Mouse (Mus musculus) subcutaneous adipose tissue, adult 2 months (tissue): ENCODE data around the gene Gm11554. TPM values are rescaled to one million over a fixed set of nuclear protein-coding genes. Genes with fewer than 3 reads are reported as not detected.

Experiments
- polyA plus RNA-seq: library from polyadenylated mRNA; depleted of rRNA; stranded (reverse); fragments of >200 nt; gene quantifications from 2 replicates; pipeline ENCODE4 v1.2.3, GENCODE M21; 2012; ENCODE audit warnings: low replicate concordance; rRNA removed

Gm11554 gene
- not detected in 2 replicates for polyA plus RNA-seq

GRCm38 (mm10) chr11:99804346-99804745, at the start of gene Gm11554:
Gm11554 (minus strand) TSS chr11:99804446.

GRCm38 (mm10) chr11:99851508-99851907, 47.3 kb upstream of the Gm11554 start, which contains the start of gene Krtap4-16:
Krtap4-16 (minus strand) TSS chr11:99851608.

GRCm38 (mm10) chr11:99837966-99838365, 33.7 kb upstream of the Gm11554 start, which contains the start of gene 2300003K06Rik:
2300003K06Rik (minus strand) TSS chr11:99838066.

GRCm38 (mm10) chr11:99815566-99815965, 11.3 kb upstream of the Gm11554 start, which contains the start of gene Gm11564:
Gm11564 (minus strand) TSS chr11:99815666.

GRCm38 (mm10) chr11:99809792-99810191, 5.5 kb upstream of the Gm11554 start, which contains the start of gene Krtap4-13:
Krtap4-13 (minus strand) TSS chr11:99809892.

DNA sequence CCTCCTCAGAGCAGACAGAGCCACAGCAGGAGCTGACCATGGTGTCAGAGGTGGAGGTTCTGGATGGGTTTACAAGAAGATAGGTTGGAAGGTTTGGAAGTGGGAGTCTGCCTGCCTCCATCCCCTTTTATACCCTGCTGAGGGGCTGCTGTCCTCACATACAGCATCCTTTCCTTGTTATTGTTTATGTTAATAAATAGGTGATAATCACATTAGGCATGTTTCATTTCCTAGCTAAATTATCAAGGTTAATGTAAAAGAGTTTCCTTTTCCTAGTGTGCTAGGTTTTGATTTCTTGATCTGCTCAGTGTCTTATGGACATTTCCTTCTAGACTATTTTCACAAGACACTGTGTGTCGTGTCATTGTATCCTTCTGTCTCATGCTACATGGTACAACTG, 5.4 kb downstream of the Gm11554 start, which contains the start of gene Gm11569:
TSS of gene Gm11569 (minus strand) at position 101 of the 400 bp plus-strand sequence.

DNA sequence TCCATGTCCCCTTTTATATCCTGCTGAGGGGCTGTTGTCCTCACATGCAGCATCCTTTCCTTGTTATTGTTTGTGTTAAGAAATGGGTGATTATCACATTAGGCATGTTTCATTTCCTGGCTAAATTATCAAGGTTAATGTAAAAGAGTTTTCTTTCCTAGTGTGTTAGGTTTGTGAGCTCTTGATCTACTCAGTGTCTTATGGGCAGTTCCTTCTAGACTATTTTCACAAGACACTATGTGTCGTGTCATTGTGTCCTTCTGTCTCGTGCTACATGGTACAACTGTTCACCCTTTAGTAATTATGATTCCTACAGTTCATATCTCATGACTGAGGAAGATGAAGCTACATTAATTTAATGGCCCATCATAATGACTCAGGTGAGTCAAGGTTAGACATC, 10.9 kb downstream of the Gm11554 start, which contains the start of gene Gm11596:
TSS of gene Gm11596 (minus strand) at position 101 of the 400 bp plus-strand sequence.

GRCm38 (mm10) chr11:99784900-99785299, 19.3 kb downstream of the Gm11554 start, which contains the start of gene Krtap4-9:
Krtap4-9 (plus strand) TSS chr11:99785200.

GRCm38 (mm10) chr11:99780604-99781003, 23.6 kb downstream of the Gm11554 start, which contains the start of gene Krtap4-8:
Krtap4-8 (minus strand) TSS chr11:99780704.

GRCm38 (mm10) chr11:99772813-99773212, 31.4 kb downstream of the Gm11554 start, which contains the start of gene Gm11595:
Gm11595 (minus strand) TSS chr11:99772913.

Other genes with a start within 250 kb of the Gm11554 start
- gene Krtap3-2, start 247.6 kb downstream of the Gm11554 start, polyA plus RNA-seq: not detected in 2 replicates
- not detected in 2 replicates for gene Gm11939, start 245.0 kb downstream of the Gm11554 start, polyA plus RNA-seq
- not detected in 2 replicates for gene Krtap3-1, start 237.8 kb downstream of the Gm11554 start, polyA plus RNA-seq
- not detected in 2 replicates for gene Krtap1-5, start 223.4 kb downstream of the Gm11554 start, polyA plus RNA-seq
- not detected in 2 replicates for gene Krtap1-4, start 220.8 kb downstream of the Gm11554 start, polyA plus RNA-seq
- gene Krtap1-3, start 213.1 kb downstream of the Gm11554 start, polyA plus RNA-seq: not detected in 2 replicates
- not detected in 2 replicates for gene Krtap9-3, start 206.3 kb downstream of the Gm11554 start, polyA plus RNA-seq
- not detected in 2 replicates for gene Gm11938, start 201.1 kb downstream of the Gm11554 start, polyA plus RNA-seq
- gene Gm11937, start 194.3 kb downstream of the Gm11554 start, polyA plus RNA-seq: not detected in 2 replicates
- not detected in 2 replicates for gene Krtap2-4, start 189.6 kb downstream of the Gm11554 start, polyA plus RNA-seq
- not detected in 2 replicates for gene Gm11562, start 184.0 kb downstream of the Gm11554 start, polyA plus RNA-seq
- gene Krtap4-1, start 176.2 kb downstream of the Gm11554 start, polyA plus RNA-seq: not detected in 2 replicates
- gene Krtap4-2, start 169.4 kb downstream of the Gm11554 start, polyA plus RNA-seq: not detected in 2 replicates
- not detected in 2 replicates for gene Krtap4-7, start 160.4 kb downstream of the Gm11554 start, polyA plus RNA-seq
- not detected in 2 replicates for gene Gm11555, start 154.2 kb downstream of the Gm11554 start, polyA plus RNA-seq
- not detected in 2 replicates for gene Gm11563, start 145.5 kb downstream of the Gm11554 start, polyA plus RNA-seq
- not detected in 2 replicates for gene Krtap4-6, start 138.5 kb downstream of the Gm11554 start, polyA plus RNA-seq
- not detected in 2 replicates for gene Gm14190, start 113.7 kb downstream of the Gm11554 start, polyA plus RNA-seq
- not detected in 2 replicates for gene Gm14180, start 70.2 kb downstream of the Gm11554 start, polyA plus RNA-seq
- gene Gm11595, start 31.5 kb downstream of the Gm11554 start, polyA plus RNA-seq: not detected in 2 replicates
- not detected in 2 replicates for gene Krtap4-8, start 23.7 kb downstream of the Gm11554 start, polyA plus RNA-seq
- gene Krtap4-9, start 19.2 kb downstream of the Gm11554 start, polyA plus RNA-seq: not detected in 2 replicates
- not detected in 2 replicates for gene Gm11596, start 11.0 kb downstream of the Gm11554 start, polyA plus RNA-seq
- not detected in 2 replicates for gene Gm11569, start 5.5 kb downstream of the Gm11554 start, polyA plus RNA-seq
- not detected in 2 replicates for gene Krtap4-13, start 5.4 kb upstream of the Gm11554 start, polyA plus RNA-seq
- not detected in 2 replicates for gene Gm11564, start 11.2 kb upstream of the Gm11554 start, polyA plus RNA-seq
- gene 2300003K06Rik, start 33.6 kb upstream of the Gm11554 start, polyA plus RNA-seq: not detected in 2 replicates
- gene Krtap4-16, start 47.2 kb upstream of the Gm11554 start, polyA plus RNA-seq: not detected in 2 replicates
- gene Gm11568, start 53.5 kb upstream of the Gm11554 start, polyA plus RNA-seq: not detected in 2 replicates
- gene Gm11559, start 60.0 kb upstream of the Gm11554 start, polyA plus RNA-seq: not detected in 2 replicates
- not detected in 2 replicates for gene Krtap9-1, start 68.9 kb upstream of the Gm11554 start, polyA plus RNA-seq
- not detected in 2 replicates for gene Gm11567, start 74.7 kb upstream of the Gm11554 start, polyA plus RNA-seq
- gene Krtap31-1, start 103.5 kb upstream of the Gm11554 start, polyA plus RNA-seq: not detected in 2 replicates
- not detected in 2 replicates for gene Gm11565, start 110.3 kb upstream of the Gm11554 start, polyA plus RNA-seq
- gene Krtap31-2, start 131.8 kb upstream of the Gm11554 start, polyA plus RNA-seq: not detected in 2 replicates
- gene Krtap9-5, start 144.0 kb upstream of the Gm11554 start, polyA plus RNA-seq: not detected in 2 replicates
- gene Krtap29-1, start 174.6 kb upstream of the Gm11554 start, polyA plus RNA-seq: not detected in 2 replicates
- not detected in 2 replicates for gene Krtap16-1, start 182.2 kb upstream of the Gm11554 start, polyA plus RNA-seq
- 2.2 TPM in 1 of 2 replicates, not detected in the other for gene Krtap17-1, start 189.5 kb upstream of the Gm11554 start, polyA plus RNA-seq
- 0.06 TPM in 2 replicates for gene Krt33a, start 211.8 kb upstream of the Gm11554 start, polyA plus RNA-seq
- not detected in 2 replicates for gene Krt33b, start 225.4 kb upstream of the Gm11554 start, polyA plus RNA-seq
- gene Krt34, start 237.1 kb upstream of the Gm11554 start, polyA plus RNA-seq: not detected in 2 replicates
- not detected in 2 replicates for gene Krt31, start 246.1 kb upstream of the Gm11554 start, polyA plus RNA-seq